Mouse (Mus musculus) kidney, adult 2 months (tissue): Measurements from ENCODE around the gene Metrn. TPM values are rescaled to one million over a fixed set of nuclear protein-coding genes. Genes with fewer than 3 reads are reported as not detected.

Source experiments
- DNase-seq: peaks from one replicate; pipeline ENCODE4 v3.0.0; 2021
- H3K27ac ChIP-seq: fragments of 200-500 bp; 2 replicates; pipeline ENCODE4 v1.5.1; 2012; ENCODE audit warnings: low read depth, low read length, control low read depth, inconsistent platforms; ENCODE audit not compliant: insufficient read depth
- H3K27me3 ChIP-seq: fragments of 200-500 bp; replicated peaks from 2 replicates; pipeline ENCODE4 v1.6.1; 2012; ENCODE audit warnings: mild to moderate bottlenecking, moderate library complexity, low read length, inconsistent platforms; ENCODE audit not compliant: control insufficient read depth, insufficient read depth
- H3K36me3 ChIP-seq: fragments of 200-500 bp; 2 replicates; pipeline ENCODE4 v1.6.1; 2012; ENCODE audit warnings: mild to moderate bottlenecking, moderate library complexity, low read length, inconsistent platforms; ENCODE audit not compliant: control insufficient read depth, insufficient read depth
- H3K4me1 ChIP-seq: fragments of 200-500 bp; 2 replicates; pipeline ENCODE4 v1.6.1; 2011; ENCODE audit warnings: low read length; ENCODE audit not compliant: control insufficient read depth, insufficient read depth
- H3K4me3 ChIP-seq: fragments of 200-500 bp; 2 replicates; pipeline ENCODE4 v1.5.1; 2011; ENCODE audit warnings: mild to moderate bottlenecking, low read depth, low read length, control low read depth; ENCODE audit not compliant: insufficient read depth
- CTCF ChIP-seq: fragments of 200-500 bp; conservative IDR thresholded peaks from 2 replicates; pipeline ENCODE4 v1.5.1; 2011; ENCODE audit warnings: low read depth, mild to moderate bottlenecking, control low read depth, low read length, moderate library complexity, mixed read lengths; ENCODE audit not compliant: insufficient read depth, insufficient read length
- POLR2A ChIP-seq: fragments of 200-500 bp; IDR thresholded peaks from one replicate; pipeline ENCODE4 v1.6.1; 2011; ENCODE audit warnings: low read depth, low read length, control low read depth
- WGBS: fragments of 180-500 bp; shearing (Covaris S2); methylation state at CpG from one replicate; pipeline ENCODE4 v1.1.7; 2018; 5-methylcytosine and 5-hydroxymethylcytosine counted together
- polyA plus RNA-seq: library from polyadenylated mRNA; depleted of rRNA; stranded (reverse); fragments of >200 nt; gene quantifications from 2 replicates; pipeline ENCODE4 v1.2.3, GENCODE M21; 2012

The Metrn gene
- polyA plus RNA-seq, 1 experiment, result 50.1 TPM

- Histone ChIP-seq H3K27me3 (no peaks in the 10 kb centered on the region), H3K27ac (no peak overlapping the region), H3K36me3 (no peaks in the 10 kb centered on the region), H3K4me3 (no peak overlapping the region), H3K4me1 (peaks cover 20% of the 10 kb centered on the region)
- no peak for TF ChIP-seq CTCF
- TF ChIP-seq POLR2A, result no peak
- no peak for DNase-seq
- WGBS, result 92% methylated on average over 13 of the region's 13 CpGs
Observed at GRCm38 (mm10) chr17:25827011-25827410, 30.1 kb upstream of the Metrn start.

GRCm38 (mm10) chr17:25825984-25826570 lies 29.1 kb upstream of the Metrn start:
- WGBS, result 94% methylated on average over 27 of the region's 27 CpGs
- H3K4me1 ChIP-seq, result peaks cover 14% of the 10 kb centered on the region
- TF ChIP-seq CTCF (no peak), POLR2A (no peak)
- H3K27me3 ChIP-seq, result no peaks in the 10 kb centered on the region
- H3K4me3 ChIP-seq, result no peak overlapping the region
- H3K36me3 ChIP-seq, result no peaks in the 10 kb centered on the region
- no peak overlapping the region for H3K27ac ChIP-seq
- no peak for DNase-seq

GRCm38 (mm10) chr17:25825311-25825710 lies 28.4 kb upstream of the Metrn start:
- Histone ChIP-seq H3K4me1 (peaks cover 14% of the 10 kb centered on the region), H3K36me3 (no peaks in the 10 kb centered on the region), H3K27ac (no peak overlapping the region), H3K27me3 (no peaks in the 10 kb centered on the region), H3K4me3 (no peak overlapping the region)
- no peak for DNase-seq
- TF ChIP-seq POLR2A (no peak), CTCF (no peak)
- WGBS, result 87% methylated on average over 6 of the region's 6 CpGs

GRCm38 (mm10) chr17:25824362-25825142 lies 27.6 kb upstream of the Metrn start:
- Histone ChIP-seq H3K36me3 (no peaks in the 10 kb centered on the region), H3K27me3 (no peaks in the 10 kb centered on the region), H3K27ac (no peak overlapping the region), H3K4me1 (peaks cover 14% of the 10 kb centered on the region), H3K4me3 (peak overlapping the region; percentile 91; the same call in 1 of the 2 replicates)
- TF ChIP-seq POLR2A, result no peak
- no peak for DNase-seq
- WGBS, result 71% methylated on average over 17 of the region's 17 CpGs

GRCm38 (mm10) chr17:25823452-25823851 lies 26.5 kb upstream of the Metrn start, which contains the start of gene Wdr24:
Wdr24 (plus strand) TSS chr17:25823627.
- H3K36me3 ChIP-seq, result no peaks in the 10 kb centered on the region
- H3K4me1 ChIP-seq, result peaks cover 13% of the 10 kb centered on the region
- TF ChIP-seq CTCF (no peak), POLR2A (peak; percentile 18)
- DNase-seq, result peak; percentile 89
- H3K4me3 ChIP-seq, result peak within 1 kb of the TSS; percentile 91
- H3K27ac ChIP-seq, result 0 out of 2 replicates have a peak within 1 kb of the TSS, but pooled peaks have one; percentile 53
- WGBS, result under 1% methylated on average over 18 of the region's 18 CpGs
- no peaks in the 10 kb centered on the region for H3K27me3 ChIP-seq

GRCm38 (mm10) chr17:25818851-25819780 lies 22.2 kb upstream of the Metrn start:
- peaks cover 4% of the 10 kb centered on the region for H3K4me1 ChIP-seq
- TF ChIP-seq POLR2A (no peak), CTCF (no peak)
- DNase-seq, result peak; percentile 33
- no peak overlapping the region for H3K4me3 ChIP-seq
- no peaks in the 10 kb centered on the region for H3K27me3 ChIP-seq
- 7% methylated on average over 44 of the region's 46 CpGs for WGBS
- no peaks in the 10 kb centered on the region for H3K36me3 ChIP-seq
- no peak overlapping the region for H3K27ac ChIP-seq

GRCm38 (mm10) chr17:25817662-25818061 lies 20.7 kb upstream of the Metrn start:
- DNase-seq, result no peak
- Histone ChIP-seq H3K27ac (no peak overlapping the region), H3K27me3 (no peaks in the 10 kb centered on the region), H3K4me3 (no peak overlapping the region), H3K36me3 (no peaks in the 10 kb centered on the region), H3K4me1 (no peaks in the 10 kb centered on the region)
- 89% methylated on average over 11 of the region's 11 CpGs for WGBS
- TF ChIP-seq POLR2A (no peak), CTCF (no peak)
